Mouse (Mus musculus) liver, embryonic 16.5 days (tissue): ENCODE data around the gene Apom. TPM values are rescaled to one million over a fixed set of nuclear protein-coding genes. Genes with fewer than 3 reads are reported as not detected.

ENCODE experiments used
- ATAC-seq: fragments of 200-750 bp; cut with Nextera tagmentation; 2 replicates; pipeline ENCODE4 v1.8.0; 2017; ENCODE audit warnings: low read depth, mild to moderate bottlenecking, moderate number of reproducible peaks, moderate library complexity
- H3K27ac ChIP-seq: fragments of 300-500 bp; sonication (generic); 2 replicates; pipeline ENCODE4 v1.5.1; 2014; ENCODE audit warnings: mild to moderate bottlenecking, low read length
- H3K27me3 ChIP-seq: fragments of 300-500 bp; sonication (generic); 2 replicates; pipeline ENCODE4 v1.6.1; 2014; ENCODE audit warnings: low read depth, low read length, mixed read lengths; ENCODE audit not compliant: control insufficient read depth, insufficient read depth
- H3K36me3 ChIP-seq: fragments of 300-500 bp; sonication (generic); 2 replicates; pipeline ENCODE4 v1.6.1; 2014; ENCODE audit warnings: mild to moderate bottlenecking; ENCODE audit not compliant: control insufficient read depth, insufficient read depth
- H3K4me1 ChIP-seq: fragments of 300-500 bp; sonication (generic); 2 replicates; pipeline ENCODE4 v1.6.1; 2014; ENCODE audit warnings: low read depth, low read length, mixed read lengths; ENCODE audit not compliant: control insufficient read depth
- H3K4me2 ChIP-seq: fragments of 300-500 bp; sonication (generic); 2 replicates; pipeline ENCODE4 v1.6.1; 2014; ENCODE audit warnings: low read depth, low read length, mixed read lengths
- H3K4me3 ChIP-seq: fragments of 300-500 bp; sonication (generic); 2 replicates; pipeline ENCODE4 v1.5.1; 2014; ENCODE audit warnings: low read depth, mild to moderate bottlenecking, low read length
- H3K9ac ChIP-seq: fragments of 300-500 bp; sonication (generic); 2 replicates; pipeline ENCODE4 v1.6.1; 2014; ENCODE audit warnings: low read depth, low read length
- H3K9me3 ChIP-seq: fragments of 300-500 bp; sonication (generic); replicated peaks from 2 replicates; pipeline ENCODE4 v1.6.1; 2016; ENCODE audit warnings: low read length; ENCODE audit not compliant: control insufficient read depth
- WGBS: fragments of 180-500 bp; shearing (Covaris S2); extraction: QIAGEN DNeasy Blood & Tissue Kit; methylation state at CpG from one replicate; pipeline ENCODE4 v1.1.7; 2014; ENCODE audit not compliant: insufficient replicate concordance; 5-methylcytosine and 5-hydroxymethylcytosine counted together
- polyA plus RNA-seq: library from polyadenylated mRNA; unstranded; fragments of >200 nt; fragmentation: Nextera tagmentation; extraction: Ambion mirVana; gene quantifications from 2 replicates; pipeline ENCODE4 v1.2.1, GENCODE M21; 2015

Gene Apom
- polyA plus RNA-seq, 1 experiment from 2014 or later, result 959 TPM

DNA sequence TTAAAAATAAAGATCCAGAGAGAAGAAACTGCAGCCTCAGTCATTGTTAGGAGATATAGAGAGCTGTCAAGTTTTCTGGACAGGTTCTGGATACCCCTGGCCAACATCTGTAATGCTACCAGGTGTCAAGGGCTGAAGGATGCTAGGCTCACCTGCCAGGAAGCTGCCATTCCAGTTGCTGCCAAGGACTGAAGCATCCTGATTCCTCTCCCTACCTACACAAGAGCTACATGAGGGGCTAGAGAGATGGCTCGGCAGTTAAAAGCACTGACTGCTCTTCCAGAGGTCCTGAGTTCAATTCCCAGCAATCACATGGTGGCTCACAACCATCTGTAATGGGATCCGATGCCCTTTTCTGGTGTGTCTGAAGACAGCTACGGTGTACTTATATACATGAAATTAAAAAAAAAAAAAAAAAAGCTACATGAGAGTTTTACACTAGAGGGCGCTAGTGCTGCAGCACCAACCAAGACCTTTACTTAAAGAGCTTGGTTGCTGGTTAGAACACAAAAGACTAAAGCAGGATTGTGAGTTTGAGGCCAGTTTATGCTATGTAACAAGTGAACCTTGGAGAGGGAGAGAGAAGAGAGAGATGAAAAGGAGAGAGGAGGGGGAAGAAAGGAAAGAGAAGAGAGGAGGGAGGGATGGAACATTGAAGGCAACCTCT, 36.8 kb upstream of the Apom start:
- no peak overlapping the region for H3K9ac ChIP-seq
- no peaks in the 10 kb centered on the region for H3K9me3 ChIP-seq
- H3K36me3 ChIP-seq, result no peaks in the 10 kb centered on the region
- H3K27ac ChIP-seq, result no peak overlapping the region
- H3K4me3 ChIP-seq, result no peak overlapping the region
- no peak overlapping the region for H3K4me2 ChIP-seq
- peaks cover 8% of the 10 kb centered on the region for H3K4me1 ChIP-seq
- no peaks in the 10 kb centered on the region for H3K27me3 ChIP-seq
- WGBS, result 9% methylated on average over 4 of the region's 4 CpGs
- no peak for ATAC-seq

DNA sequence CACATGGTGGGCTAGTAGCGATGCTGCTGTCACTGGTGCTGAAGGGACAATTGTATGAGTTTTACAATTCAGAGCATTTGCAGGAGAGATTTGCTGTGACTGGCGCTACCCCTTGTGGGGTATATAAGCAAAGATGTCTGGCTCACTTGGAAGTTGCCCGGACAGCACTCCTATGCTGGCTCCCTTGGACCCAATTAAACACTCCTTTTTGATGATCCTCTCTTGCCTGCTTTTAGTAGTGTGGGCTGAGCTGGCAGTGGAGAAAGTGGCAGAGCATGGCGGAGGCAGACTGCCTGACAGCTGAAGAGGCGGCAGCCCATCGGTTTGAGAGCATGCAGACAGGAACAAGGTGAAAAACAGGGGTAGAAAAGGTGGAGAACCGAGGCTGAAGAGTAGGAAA, 35.9 kb upstream of the Apom start:
- Histone ChIP-seq H3K27ac (no peak overlapping the region), H3K36me3 (no peaks in the 10 kb centered on the region), H3K4me1 (peaks cover 17% of the 10 kb centered on the region), H3K9ac (no peak overlapping the region), H3K27me3 (no peaks in the 10 kb centered on the region), H3K9me3 (no peaks in the 10 kb centered on the region), H3K4me2 (no peak overlapping the region), H3K4me3 (no peak overlapping the region)
- ATAC-seq, result no peak
- WGBS, result 68% methylated on average over 7 of the region's 7 CpGs

DNA sequence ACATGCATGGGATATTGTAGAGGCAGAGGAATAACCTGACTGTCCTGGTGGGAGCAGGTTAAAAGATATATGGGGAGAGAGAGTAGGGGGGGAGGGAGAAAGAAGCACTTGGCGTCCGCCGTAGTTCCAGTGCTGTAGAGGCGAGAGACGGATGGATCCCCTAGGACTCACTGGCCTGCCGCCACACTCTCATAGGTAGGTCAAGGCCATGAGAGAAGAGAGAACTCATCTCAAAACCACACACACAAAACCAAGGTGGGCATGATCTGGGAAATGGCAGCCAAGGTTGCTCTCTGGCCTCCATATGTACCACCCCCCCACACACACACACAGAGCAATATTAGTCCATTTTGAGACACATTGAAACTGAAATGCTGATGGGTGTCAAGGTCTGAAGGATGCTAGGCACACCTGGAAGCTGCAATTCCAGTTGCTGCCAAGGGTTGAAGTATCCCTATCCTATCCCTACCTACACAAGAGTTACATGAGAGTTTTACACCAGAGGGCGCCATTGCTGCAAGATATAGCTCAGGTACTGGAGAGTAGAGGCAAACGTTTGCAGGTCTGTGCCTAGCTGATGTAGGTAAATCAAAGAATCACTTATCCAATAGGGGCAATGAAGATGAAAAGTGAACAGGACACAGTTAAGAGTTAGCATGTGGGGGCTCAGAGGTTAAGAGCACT, 34.6 kb upstream of the Apom start:
- Histone ChIP-seq H3K9ac (no peak overlapping the region), H3K9me3 (no peaks in the 10 kb centered on the region), H3K4me1 (peaks cover 25% of the 10 kb centered on the region), H3K4me2 (no peak overlapping the region), H3K36me3 (peaks cover 7% of the 10 kb centered on the region), H3K27ac (no peak overlapping the region), H3K27me3 (no peaks in the 10 kb centered on the region), H3K4me3 (no peak overlapping the region)
- ATAC-seq, result no peak
- 69% methylated on average over 8 of the region's 8 CpGs for WGBS

DNA sequence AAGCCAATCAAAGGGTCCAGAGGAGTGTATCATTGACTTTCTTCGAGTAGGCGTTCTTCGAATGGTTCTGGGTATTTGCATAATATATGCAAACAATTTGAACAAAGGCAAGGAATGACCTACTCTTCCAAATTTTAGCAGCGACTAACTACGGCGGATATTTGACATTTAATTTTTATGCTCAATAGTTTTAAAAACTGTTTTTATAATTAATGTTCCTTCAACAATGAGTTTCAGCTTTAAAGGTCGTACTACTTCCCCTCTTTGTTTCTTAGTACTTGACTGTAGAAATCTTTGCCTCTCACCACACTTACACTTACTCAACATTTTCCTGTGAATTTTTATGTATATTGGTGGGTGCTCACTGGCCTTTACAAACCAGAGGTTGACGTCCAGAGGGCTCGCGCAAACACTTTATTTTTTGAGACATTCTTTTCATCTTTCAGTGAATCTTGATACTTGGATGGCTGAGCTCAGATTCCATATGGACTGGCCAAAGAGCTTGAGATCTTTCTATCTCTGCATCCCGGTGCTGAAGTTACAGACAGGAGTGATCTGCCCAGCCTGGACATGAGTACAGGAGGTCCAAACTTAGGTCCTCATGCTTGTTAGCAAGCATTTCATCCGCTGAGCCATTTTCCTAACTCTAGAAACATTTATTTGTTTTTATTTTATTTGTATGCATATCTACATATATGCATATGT, 33.8 kb upstream of the Apom start:
- peak overlapping the region; percentile 90 for H3K4me2 ChIP-seq
- H3K27me3 ChIP-seq, result no peaks in the 10 kb centered on the region
- H3K36me3 ChIP-seq, result peaks cover 16% of the 10 kb centered on the region
- WGBS, result 25% methylated on average over 12 of the region's 12 CpGs
- H3K4me1 ChIP-seq, result peaks cover 25% of the 10 kb centered on the region
- ATAC-seq, result no peak; the same call in 1 of the 2 replicates
- no peaks in the 10 kb centered on the region for H3K9me3 ChIP-seq
- peak overlapping the region; percentile 81 for H3K4me3 ChIP-seq
- peak overlapping the region; percentile 66; the same call in 1 of the 2 replicates for H3K9ac ChIP-seq
- H3K27ac ChIP-seq, result peak overlapping the region; percentile 98

DNA sequence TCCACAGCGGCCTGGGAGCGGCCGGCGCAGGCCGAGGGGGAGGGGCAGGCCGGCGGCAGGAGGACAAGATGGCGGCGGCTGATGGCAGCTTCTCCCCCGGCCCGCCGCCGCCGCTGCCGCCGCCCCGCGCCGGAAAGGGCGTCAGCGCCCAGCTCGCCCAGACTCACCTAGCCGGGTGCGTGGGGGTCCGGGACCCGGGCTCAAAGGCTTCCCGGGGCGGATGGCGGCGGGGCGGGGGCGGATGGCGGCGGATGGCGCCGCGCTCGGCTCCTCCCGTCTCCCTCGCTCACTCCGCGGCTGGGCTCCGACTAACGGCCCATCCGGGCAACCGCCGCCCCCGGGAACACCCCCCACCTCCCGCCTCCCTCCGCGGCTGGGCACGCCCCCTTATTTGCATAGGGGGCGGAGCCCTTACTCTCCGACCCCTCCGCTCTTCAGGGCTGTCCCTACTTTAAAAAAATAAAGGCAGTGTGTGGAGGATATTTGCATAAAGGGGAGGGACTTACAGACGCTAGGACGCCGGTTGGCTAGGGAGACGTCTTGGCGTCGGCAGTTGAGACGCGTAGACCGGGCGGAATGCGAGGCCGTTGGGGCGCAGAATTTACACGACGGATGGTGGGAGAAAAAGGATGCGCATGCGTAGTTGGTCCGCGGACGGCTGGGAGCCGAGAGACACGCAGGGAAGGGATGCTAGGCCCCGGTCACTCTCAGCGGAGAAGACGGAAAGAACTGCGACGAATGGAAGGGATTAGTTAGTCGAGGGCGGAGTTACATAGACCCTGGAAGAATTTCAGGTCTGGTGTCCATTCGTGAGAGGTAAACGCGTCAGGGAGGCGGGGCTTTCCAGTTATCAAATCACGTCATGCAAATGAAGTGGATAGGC, 33.0 kb upstream of the Apom start, which contains the start of gene Prrc2a:
Gene Prrc2a, minus strand, starts transcription at position 330 of the 883 bp plus-strand sequence.
- Histone ChIP-seq H3K9me3 (no peaks in the 10 kb centered on the region), H3K9ac (peak within 1 kb of the TSS; percentile 92), H3K36me3 (peaks cover 24% of the 10 kb centered on the region), H3K4me2 (peak within 1 kb of the TSS; percentile 90), H3K27ac (peak within 1 kb of the TSS; percentile 98), H3K4me3 (peak within 1 kb of the TSS; percentile 81), H3K27me3 (no peaks in the 10 kb centered on the region), H3K4me1 (peaks cover 25% of the 10 kb centered on the region)
- ATAC-seq, result peak; percentile 95
- WGBS, result under 1% methylated on average over 62 of the region's 89 CpGs

GRCm38 (mm10) chr17:35164218-35164567, 32.3 kb upstream of the Apom start:
- peak overlapping the region; percentile 81 for H3K4me3 ChIP-seq
- no peaks in the 10 kb centered on the region for H3K9me3 ChIP-seq
- under 1% methylated on average over 28 of the region's 28 CpGs for WGBS
- H3K9ac ChIP-seq, result peak overlapping the region; percentile 92
- ATAC-seq, result no peak
- peak overlapping the region; percentile 98 for H3K27ac ChIP-seq
- H3K36me3 ChIP-seq, result peaks cover 30% of the 10 kb centered on the region
- H3K4me2 ChIP-seq, result peak overlapping the region; percentile 90
- H3K4me1 ChIP-seq, result peaks cover 25% of the 10 kb centered on the region
- H3K27me3 ChIP-seq, result no peaks in the 10 kb centered on the region

- Histone ChIP-seq H3K9me3 (no peaks in the 10 kb centered on the region), H3K36me3 (peaks cover 36% of the 10 kb centered on the region), H3K4me1 (peaks cover 25% of the 10 kb centered on the region), H3K27ac (peak overlapping the region; percentile 98), H3K9ac (peak overlapping the region; percentile 92), H3K4me2 (peak overlapping the region; percentile 90), H3K27me3 (no peaks in the 10 kb centered on the region), H3K4me3 (peak overlapping the region; percentile 81)
- ATAC-seq, result no peak
- WGBS, result 7% methylated on average over 8 of the region's 8 CpGs
Measured at GRCm38 (mm10) chr17:35163326-35164081, 31.7 kb upstream of the Apom start.

GRCm38 (mm10) chr17:35162730-35163129, 30.9 kb upstream of the Apom start:
- WGBS, result 59% methylated on average over 12 of the region's 12 CpGs
- ATAC-seq, result no peak
- Histone ChIP-seq H3K4me2 (peak overlapping the region; percentile 90), H3K4me1 (peaks cover 25% of the 10 kb centered on the region), H3K27me3 (no peaks in the 10 kb centered on the region), H3K9ac (peak overlapping the region; percentile 92), H3K9me3 (no peaks in the 10 kb centered on the region), H3K36me3 (peaks cover 43% of the 10 kb centered on the region), H3K4me3 (peak overlapping the region; percentile 81), H3K27ac (no peak overlapping the region)
